In genomic region chr15:79108421-79109320, GRCm38 (mm10) we compare ENCODE assay signal across 8 mouse cellular contexts. TPM values are rescaled to one million over a fixed set of nuclear protein-coding genes. Genes with fewer than 3 reads are reported as not detected.
DNase-seq lines count a peak whose midpoint lies in the region; ATAC-seq and TF ChIP-seq lines count a peak whose summit lies in the region.

Gene Micall1 (plus strand): TSS chr15:79108898.

- peak within 1 kb of the TSS; percentile 96 for H3K4me2 ChIP-seq in CH12.LX (ENCODE audit: insufficient read depth, low read depth, poor library complexity, severe bottlenecking)
- peak within 1 kb of the TSS; percentile 97 for H3K4me2 ChIP-seq in forebrain, embryonic 12.5 days
- peak within 1 kb of the TSS; percentile 96 for H3K4me2 ChIP-seq in neural tube, embryonic 14.5 days (ENCODE audit: low read depth, low read length)

- TF ChIP-seq EP300 in CH12.LX (IDR thresholded peaks at IDR 0.05; ENCODE audit: low read length), result no peak

- DNase-seq in CH12.LX (ENCODE audit: extremely low read depth), result peak; percentile 40
- DNase-seq in brain, adult 2 months (ENCODE audit: low read depth, low spot score), result peak; percentile 79
- DNase-seq in heart, postnatal 10 days, result peak; percentile 78 to 80
- peak; percentile 87 to 91 for DNase-seq in kidney, postnatal 36 days
- DNase-seq in lung, adult 18-20 months, result peak; percentile 79 to 85
- DNase-seq in thymus, postnatal 14 days, result peak; percentile 78

- H3K79me2 ChIP-seq in CH12.LX (replicated peaks; ENCODE audit: control insufficient read depth, extremely low read depth, insufficient read depth, poor library complexity, severe bottlenecking), result peaks cover 13% of the 10 kb centered on the region; the same call in 1 of the 2 replicates

- no peaks in the 10 kb centered on the region for H3K9me3 ChIP-seq in CH12.LX (replicated peaks; ENCODE audit: low read length)
- no peaks in the 10 kb centered on the region for H3K9me3 ChIP-seq in forebrain, embryonic 12.5 days
- no peaks in the 10 kb centered on the region for H3K9me3 ChIP-seq in neural tube, embryonic 14.5 days (ENCODE audit: control insufficient read depth, low read length)

- H3K9ac ChIP-seq in CH12.LX (ENCODE audit: insufficient read depth, low read depth), result peak within 1 kb of the TSS; percentile 77
- H3K9ac ChIP-seq in forebrain, embryonic 12.5 days, result peak within 1 kb of the TSS; percentile 91
- peak within 1 kb of the TSS; percentile 93 for H3K9ac ChIP-seq in neural tube, embryonic 14.5 days (replicated peaks; ENCODE audit: low read depth, low read length)

- peak; percentile 79 for ATAC-seq in forebrain, embryonic 12.5 days (ENCODE audit: low FRiP score)
- peak; percentile 75 for ATAC-seq in neural tube, embryonic 14.5 days (ENCODE audit: low read depth)

- TF ChIP-seq CTCF in CH12.LX (conservative IDR thresholded peaks at IDR 0.05 in 1 of 2, IDR thresholded peaks at IDR 0.05 in 1 of 2; ENCODE audit: low read depth in 2 of 2, low read length in 2 of 2), result no peak

- H3K27ac ChIP-seq in CH12.LX (ENCODE audit: insufficient read depth, low read depth), result peak within 1 kb of the TSS; percentile 18; the same call in 1 of the 2 replicates
- peak within 1 kb of the TSS; percentile 70 for H3K27ac ChIP-seq in forebrain, embryonic 12.5 days
- peak within 1 kb of the TSS; percentile 69 for H3K27ac ChIP-seq in neural tube, embryonic 14.5 days (ENCODE audit: low read depth, low read length)

- peaks cover 9 to 26% of the 10 kb centered on the region in 2 experiments for H3K4me1 ChIP-seq in CH12.LX (ENCODE audit: control insufficient read depth in 1 of 2, insufficient read depth in 2 of 2)
- H3K4me1 ChIP-seq in forebrain, embryonic 12.5 days, result peaks cover 28% of the 10 kb centered on the region
- peaks cover 19% of the 10 kb centered on the region for H3K4me1 ChIP-seq in neural tube, embryonic 14.5 days (ENCODE audit: control insufficient read depth, insufficient read depth, low read length)

- WGBS in forebrain, embryonic 12.5 days, result under 1% methylated on average over 68 of the region's 85 CpGs
- 1% methylated on average over 61 of the region's 85 CpGs for WGBS in neural tube, embryonic 14.5 days

- in situ Hi-C loops in CH12.LX (cut with MboI; ENCODE audit: low pct_ligation_motif_present, low pct_unique_long_range_greater_than_20kb, low sequenced_read_pairs), result no loop called here

- no peaks in the 10 kb centered on the region for H3K27me3 ChIP-seq in CH12.LX (replicated peaks)
- H3K27me3 ChIP-seq in forebrain, embryonic 12.5 days, result peaks cover 10% of the 10 kb centered on the region; the same call in 1 of the 2 replicates
- no peaks in the 10 kb centered on the region for H3K27me3 ChIP-seq in neural tube, embryonic 14.5 days (ENCODE audit: control insufficient read depth, insufficient read depth, low read length)

- H3K4me3 ChIP-seq in CH12.LX (replicated peaks in 1 of 3; ENCODE audit: low read depth in 2 of 3, low read length in 2 of 3, poor library complexity in 1 of 3), result peak within 1 kb of the TSS; percentile 86 to 88 (median 87)
- H3K4me3 ChIP-seq in forebrain, embryonic 12.5 days (replicated peaks), result peak within 1 kb of the TSS; percentile 90
- peak within 1 kb of the TSS; percentile 81 for H3K4me3 ChIP-seq in neural tube, embryonic 14.5 days (ENCODE audit: low read depth, low read length)

- intact Hi-C loops in heart, postnatal 10 days (cut with DNase I), result no loop called here

- peak; percentile 56 for TF ChIP-seq POLR2A in CH12.LX (IDR thresholded peaks at IDR 0.05; ENCODE audit: low read depth, low read length)

- peaks cover 5 to 24% of the 10 kb centered on the region in 2 experiments for H3K36me3 ChIP-seq in CH12.LX (replicated peaks in 1 of 2; ENCODE audit: control insufficient read depth in 1 of 2, insufficient read depth in 1 of 2, low read length in 1 of 2)
- peaks cover 5% of the 10 kb centered on the region; the same call in 1 of the 2 replicates for H3K36me3 ChIP-seq in forebrain, embryonic 12.5 days (replicated peaks)
- 0 out of 2 replicates have a peak, but pooled peaks cover 5% of the 10 kb centered on the region for H3K36me3 ChIP-seq in neural tube, embryonic 14.5 days (ENCODE audit: control insufficient read depth, insufficient read depth, low read length)

- dilution Hi-C loops in CH12.LX (cut with MboI; ENCODE audit: extremely low pct_ligation_motif_present, extremely low pct_unique_long_range_greater_than_20kb, low sequenced_read_pairs), result no loop called here

- no peak for TF ChIP-seq RAD21 in CH12.LX (IDR thresholded peaks at IDR 0.05; ENCODE audit: low read depth, low read length)

TF ChIP-seq in CH12.LX, 34 proteins besides CTCF, POLR2A, EP300 and RAD21:
- TF ChIP-seq ELF1 (IDR thresholded peaks at IDR 0.05; ENCODE audit: low read depth, low read length) (peak; percentile 52; the same call in 1 of the 2 replicates), PAX5 (IDR thresholded peaks at IDR 0.05; ENCODE audit: low read length) (no peak), MAZ (IDR thresholded peaks at IDR 0.05; ENCODE audit: low read depth, low read length) (peak; percentile 49; the same call in 1 of the 2 replicates), UBTF (IDR thresholded peaks at IDR 0.05; ENCODE audit: low read depth, low read length) (peak; percentile 87), POLR2AphosphoS2 (IDR thresholded peaks at IDR 0.05; ENCODE audit: low read depth, low read length) (0 out of 2 replicates have a peak, but pooled peaks have one; percentile 39), TCF12 (IDR thresholded peaks at IDR 0.05; ENCODE audit: low read depth, low read length) (peak; percentile 61), HCFC1 (IDR thresholded peaks at IDR 0.05; ENCODE audit: low read depth, low read length) (no peak), NELFE (IDR thresholded peaks at IDR 0.05; ENCODE audit: low read depth, low read length) (peak; percentile 50), SIN3A (IDR thresholded peaks at IDR 0.05; ENCODE audit: low read length) (0 out of 2 replicates have a peak, but pooled peaks have one; percentile 14)

RNA-seq across cellular contexts. Expression of gene Micall1, which starts in this region (rescaled TPM):
- total RNA-seq in CH12.LX (2012; rRNA removed) (6.3 and 6.7 TPM in 2 replicates), CH12.LX (2014; rRNA removed) (1.5 and 1.7 TPM in 2 replicates)
- 8.9 and 10.4 TPM in 2 replicates for polyA plus RNA-seq in CH12.LX (2012; ENCODE audit: insufficient read length, low read depth)
- 8.4 and 9.5 TPM in 2 replicates for polyA plus RNA-seq in forebrain, embryonic 12.5 days (2016; fragmentation: Nextera tagmentation; extraction: Ambion mirVana)
- 10 to 100 TPM; 80.2 to 82.8 TPM for total RNA-seq in heart, postnatal 10 days (2021)
- polyA plus RNA-seq in neural tube, embryonic 14.5 days (2014; fragmentation: Nextera tagmentation; extraction: Ambion mirVana), result 12.6 and 13.1 TPM in 2 replicates

Comparison
In these comparisons a context has a peak if more than half of its experiments do, and no peak if none do; other contexts are left out.
1. Peak in every context shown above with its lines: DNase-seq, ATAC-seq, H3K4me3 ChIP-seq and H3K27ac ChIP-seq.
2. RNA of gene Micall1 (total RNA-seq): 80.2 to 82.8 TPM in heart, postnatal 10 days; 1.5 to 6.7 TPM in CH12.LX; every median in the first group is over 10 times any median in the second.
3. H3K27ac ChIP-seq: peak in every context shown above with its lines; median percentile 70 in forebrain, embryonic 12.5 days; 69 in neural tube, embryonic 14.5 days; 18 in CH12.LX.